Mouse (Mus musculus) MEL (cell line): Measurements from ENCODE around the gene Htra2. TPM values are rescaled to one million over a fixed set of nuclear protein-coding genes. Genes with fewer than 3 reads are reported as not detected.

Source experiments
- DNase-seq: peaks from one replicate; pipeline ENCODE4 v3.0.0; 2011; ENCODE audit warnings: low read depth, low spot score
- H3K27ac ChIP-seq: 2 replicates; pipeline ENCODE4 v1.5.1; 2012; ENCODE audit warnings: low read depth, mild to moderate bottlenecking, control low read depth, low read length, moderate library complexity; ENCODE audit not compliant: control insufficient read depth
- H3K27me3 ChIP-seq, 2 experiments: fragments of 150-350 bp in 1 of 2; sonication (generic) in 1 of 2; 2 replicates each; pipeline ENCODE4 v1.6.1; 2012; ENCODE audit warnings: low read length in 2 of 2, mild to moderate bottlenecking in 2 of 2, improper control_type of control experiment in 1 of 2, moderate library complexity in 1 of 2; ENCODE audit not compliant: insufficient read depth in 2 of 2, control insufficient read depth in 1 of 2
- H3K36me3 ChIP-seq, 2 experiments: 2 replicates each; pipeline ENCODE4 v1.6.1; 2012 to 2014; ENCODE audit warnings: low read length in 2 of 2, improper control_type of control experiment in 1 of 2, inconsistent platforms in 1 of 2, mild to moderate bottlenecking in 1 of 2; ENCODE audit not compliant: insufficient read depth in 2 of 2, control insufficient read depth in 1 of 2
- H3K4me1 ChIP-seq, 2 experiments: fragments of 150-350 bp in 1 of 2; sonication (generic) in 1 of 2; 2 replicates each; pipeline ENCODE4 v1.6.1; 2012; ENCODE audit warnings: low read length in 2 of 2, improper control_type of control experiment in 1 of 2, mild to moderate bottlenecking in 1 of 2; ENCODE audit not compliant: insufficient read depth in 2 of 2, control insufficient read depth in 1 of 2
- H3K4me3 ChIP-seq, 2 experiments: fragments of 150-350 bp in 1 of 2; sonication (generic) in 1 of 2; 2 replicates each; pipeline ENCODE4 v1.5.1; 2012; ENCODE audit warnings: low read depth in 2 of 2, low read length in 2 of 2, mild to moderate bottlenecking in 2 of 2, moderate library complexity in 2 of 2, control low read depth in 1 of 2, improper control_type of control experiment in 1 of 2; ENCODE audit not compliant: control insufficient read depth in 1 of 2, insufficient read depth in 1 of 2
- H3K79me2 ChIP-seq: 2 replicates; pipeline ENCODE4 v1.6.1; 2012; ENCODE audit warnings: mild to moderate bottlenecking, low read length, moderate library complexity; ENCODE audit not compliant: control insufficient read depth, poor library complexity, insufficient read depth
- H3K9ac ChIP-seq: 2 replicates; pipeline ENCODE4 v1.6.1; 2012; ENCODE audit warnings: low read depth, mild to moderate bottlenecking, control low read depth, low read length, moderate library complexity; ENCODE audit not compliant: control insufficient read depth, poor library complexity, severe bottlenecking
- H3K9me3 ChIP-seq: fragments of 150-350 bp; sonication (generic); replicated peaks from 2 replicates; pipeline ENCODE4 v1.6.1; 2012; ENCODE audit warnings: mild to moderate bottlenecking, low read length, improper control_type of control experiment, moderate library complexity; ENCODE audit not compliant: insufficient read depth
- CHD1 ChIP-seq: IDR thresholded peaks from 2 replicates; pipeline ENCODE4 v1.6.1; 2012; ENCODE audit warnings: low read depth, mild to moderate bottlenecking, inconsistent platforms, low read length, improper control_type of control experiment
- CTCF ChIP-seq, 3 experiments: IDR thresholded peaks in 2 of 3; conservative IDR thresholded peaks in 1 of 3; 2 replicates each; pipeline ENCODE4 v1.5.1; 2011 to 2012; ENCODE audit warnings: low read length in 3 of 3, low read depth in 2 of 3, mild to moderate bottlenecking in 2 of 3, improper control_type of control experiment in 1 of 3, inconsistent platforms in 1 of 3, mixed read lengths in 1 of 3, moderate library complexity in 1 of 3; ENCODE audit not compliant: control insufficient read depth in 1 of 3, insufficient read depth in 1 of 3, poor library complexity in 1 of 3, severe bottlenecking in 1 of 3
- EP300 ChIP-seq, 2 experiments: IDR thresholded peaks; 2 replicates each; pipeline ENCODE4 v1.6.1; 2011; ENCODE audit warnings: improper control_type of control experiment in 2 of 2, low read length in 2 of 2, low read depth in 1 of 2, mild to moderate bottlenecking in 1 of 2
- GATA1 ChIP-seq: IDR thresholded peaks from 2 replicates; pipeline ENCODE4 v1.6.1; 2011; ENCODE audit warnings: low read depth, low read length, improper control_type of control experiment
- HCFC1 ChIP-seq: IDR thresholded peaks from 2 replicates; pipeline ENCODE4 v1.6.1; 2012; ENCODE audit warnings: low read depth, mild to moderate bottlenecking, inconsistent platforms, low read length, improper control_type of control experiment, moderate library complexity
- MAFK ChIP-seq: IDR thresholded peaks from 2 replicates; pipeline ENCODE4 v1.6.1; 2011; ENCODE audit warnings: low read depth, mild to moderate bottlenecking, low read length, improper control_type of control experiment, borderline replicate concordance
- MAX ChIP-seq: IDR thresholded peaks from 2 replicates; pipeline ENCODE4 v1.6.1; 2011; ENCODE audit warnings: low read length, improper control_type of control experiment
- MXI1 ChIP-seq: IDR thresholded peaks from 2 replicates; pipeline ENCODE4 v1.6.1; 2011; ENCODE audit warnings: mild to moderate bottlenecking, low read depth, low read length, improper control_type of control experiment
- MYB ChIP-seq: IDR thresholded peaks from 2 replicates; pipeline ENCODE4 v1.6.1; 2011; ENCODE audit warnings: mild to moderate bottlenecking, low read depth, low read length, improper control_type of control experiment
- MYC ChIP-seq: IDR thresholded peaks from 2 replicates; pipeline ENCODE4 v1.6.1; 2011; ENCODE audit warnings: low read depth, mild to moderate bottlenecking, low read length, improper control_type of control experiment, moderate library complexity
- NRF1 ChIP-seq: IDR thresholded peaks from 2 replicates; pipeline ENCODE4 v1.6.1; 2014; ENCODE audit warnings: low read depth, mild to moderate bottlenecking, inconsistent platforms, low read length, improper control_type of control experiment, moderate library complexity; ENCODE audit not compliant: poor library complexity, insufficient read depth, severe bottlenecking
- SIN3A ChIP-seq: IDR thresholded peaks from 2 replicates; pipeline ENCODE4 v1.6.1; 2012; ENCODE audit warnings: low read length, improper control_type of control experiment, inconsistent platforms
- TAL1 ChIP-seq: IDR thresholded peaks from 2 replicates; pipeline ENCODE4 v1.6.1; 2012; ENCODE audit warnings: mild to moderate bottlenecking, inconsistent platforms, low read length, moderate library complexity, mixed read lengths
- UBTF ChIP-seq: IDR thresholded peaks from 2 replicates; pipeline ENCODE4 v1.6.1; 2012; ENCODE audit warnings: low read depth, mild to moderate bottlenecking, inconsistent platforms, low read length, improper control_type of control experiment, moderate library complexity, borderline replicate concordance; ENCODE audit not compliant: insufficient read depth
- USF1 ChIP-seq: IDR thresholded peaks from 2 replicates; pipeline ENCODE4 v1.6.1; 2014; ENCODE audit warnings: low read depth, mild to moderate bottlenecking, inconsistent platforms, low read length, improper control_type of control experiment, moderate library complexity
- USF2 ChIP-seq, 2 experiments: IDR thresholded peaks; 2 replicates each; pipeline ENCODE4 v1.6.1; 2011 to 2012; ENCODE audit warnings: improper control_type of control experiment in 2 of 2, low read length in 2 of 2, borderline replicate concordance in 1 of 2, inconsistent platforms in 1 of 2, low read depth in 1 of 2, mild to moderate bottlenecking in 1 of 2; ENCODE audit not compliant: insufficient read depth in 1 of 2
- ZKSCAN1 ChIP-seq: IDR thresholded peaks from 2 replicates; pipeline ENCODE4 v1.6.1; 2012; ENCODE audit warnings: low read depth, mild to moderate bottlenecking, inconsistent platforms, low read length, improper control_type of control experiment, moderate library complexity
- ZMIZ1 ChIP-seq: IDR thresholded peaks from 2 replicates; pipeline ENCODE4 v1.6.1; 2012; ENCODE audit warnings: low read depth, mild to moderate bottlenecking, inconsistent platforms, low read length, improper control_type of control experiment, moderate library complexity
- ZNF384 ChIP-seq: IDR thresholded peaks from 2 replicates; pipeline ENCODE4 v1.6.1; 2012; ENCODE audit warnings: low read depth, mild to moderate bottlenecking, inconsistent platforms, low read length, improper control_type of control experiment
- polyA plus RNA-seq, 2 experiments: library from polyadenylated mRNA; stranded (reverse) in 1 of 2; unstranded in 1 of 2; fragments of >175 nt in 1 of 2; fragments of >200 nt in 1 of 2; gene quantifications; 2 replicates each; pipeline versions ENCODE4 v1.2.1 to v1.2.4; 2012; ENCODE audit warnings: low replicate concordance in 2 of 2, low read depth in 1 of 2; ENCODE audit not compliant: insufficient read length in 2 of 2, insufficient read depth in 1 of 2, missing spikeins in 1 of 2
- total RNA-seq: library from RNA; depleted of rRNA; stranded (reverse); fragments of 300-350 nt; gene quantifications from 2 replicates; pipeline ENCODE4 v1.2.3, GENCODE M21; 2012

Htra2 gene
- total and polyA plus RNA-seq, 3 experiments = 107 to 133 TPM; not detected in 1

GRCm38 (mm10) chr6:83070247-83070310, 15.0 kb upstream of the Htra2 start, which contains the start of gene Tlx2:
Gene Tlx2 (minus strand): TSS chr6:83070293.
- Histone ChIP-seq H3K9me3 (no peaks in the 10 kb centered on the region), H3K4me3 (no peak within 1 kb of the TSS), H3K4me1 (no peaks in the 10 kb centered on the region), H3K27me3 (no peaks in the 10 kb centered on the region), H3K36me3 (no peaks in the 10 kb centered on the region), H3K27ac (no peak within 1 kb of the TSS), H3K9ac (no peak within 1 kb of the TSS), H3K79me2 (no peaks in the 10 kb centered on the region)
- no peak for DNase-seq
- TF ChIP-seq MYC (no peak), GATA1 (no peak), SIN3A (no peak), NRF1 (no peak), TAL1 (no peak), ZMIZ1 (no peak), HCFC1 (no peak), ZNF384 (no peak), USF1 (no peak), MYB (no peak), MXI1 (no peak), USF2 (IDR thresholded peaks at IDR 0.05; ENCODE audit: borderline replicate concordance in 1 of 2, insufficient read depth in 1 of 2, low read depth in 1 of 2, low read length in 2 of 2) (no peak), CTCF (IDR thresholded peaks at IDR 0.05 in 2 of 3, conservative IDR thresholded peaks at IDR 0.05 in 1 of 3; ENCODE audit: control insufficient read depth in 1 of 3, insufficient read depth in 1 of 3, low read depth in 2 of 3, low read length in 3 of 3, poor library complexity in 1 of 3, severe bottlenecking in 1 of 3) (no peak), UBTF (no peak), MAFK (no peak), ZKSCAN1 (no peak)

GRCm38 (mm10) chr6:83069488-83070246, 14.6 kb upstream of the Htra2 start:
- Histone ChIP-seq H3K9me3 (no peaks in the 10 kb centered on the region), H3K9ac (no peak overlapping the region), H3K27ac (no peak overlapping the region), H3K4me1 (no peaks in the 10 kb centered on the region), H3K27me3 (no peaks in the 10 kb centered on the region), H3K36me3 (no peaks in the 10 kb centered on the region), H3K79me2 (no peaks in the 10 kb centered on the region), H3K4me3 (no peak overlapping the region)
- no peak for DNase-seq
- TF ChIP-seq MAX (no peak), EP300 (IDR thresholded peaks at IDR 0.05; ENCODE audit: low read depth in 1 of 2, low read length in 2 of 2) (no peak), GATA1 (no peak), UBTF (no peak), ZNF384 (no peak), CHD1 (no peak), MAFK (no peak), TAL1 (no peak)
